8 mouse cellular contexts compared by ENCODE assay signal in genomic region chr4:101264741-101265513, GRCm38 (mm10). TPM values are rescaled to one million over a fixed set of nuclear protein-coding genes. Genes with fewer than 3 reads are reported as not detected.
A peak's percentile ranks its signal among the peaks of the same experiment; 100 is the strongest.
DNase-seq lines count a peak whose midpoint lies in the region; ATAC-seq and TF ChIP-seq lines count a peak whose summit lies in the region.

Gene Jak1 (minus strand): TSS chr4:101265282.

- ATAC-seq in heart, embryonic 11.5 days (replicated peaks; ENCODE audit: insufficient number of reproducible peaks, low FRiP score, low TSS enrichment) = peak; percentile 100
- peak; percentile 99 for ATAC-seq in kidney, embryonic 16.5 days (ENCODE audit: low FRiP score, low TSS enrichment)

- H3ac ChIP-seq in C2C12 (ENCODE audit: control insufficient read depth, insufficient read length, low read depth) = peak within 1 kb of the TSS; percentile 70
- H3ac ChIP-seq in myocyte (ENCODE audit: control insufficient read depth, insufficient read length) = peak within 1 kb of the TSS; percentile 89

- peak; percentile 95 for TF ChIP-seq POLR2A in brain, embryonic 14.5 days (IDR thresholded peaks at IDR 0.05; ENCODE audit: borderline replicate concordance, extremely low read depth, insufficient read depth, insufficient read length, poor library complexity, severe bottlenecking)
- peak; percentile 99 for TF ChIP-seq POLR2A in liver, adult 2 months (IDR thresholded peaks at IDR 0.05; ENCODE audit: extremely low read depth, insufficient read depth, low read length)
- TF ChIP-seq POLR2A in myocyte (IDR thresholded peaks at IDR 0.05; ENCODE audit: insufficient read length, low read depth) = peak; percentile 98

- TF ChIP-seq CTCF in C2C12 (IDR thresholded peaks at IDR 0.05; ENCODE audit: control insufficient read depth, insufficient read depth, insufficient read length) = no peak
- no peak for TF ChIP-seq CTCF in brain, embryonic 14.5 days (IDR thresholded peaks at IDR 0.05; ENCODE audit: borderline replicate concordance, extremely low read depth, insufficient read depth, insufficient read length)
- TF ChIP-seq CTCF in liver, adult 2 months (IDR thresholded peaks at IDR 0.05; ENCODE audit: low read depth, low read length) = no peak

- no peaks in the 10 kb centered on the region for H3K36me3 ChIP-seq in C2C12 (ENCODE audit: control insufficient read depth, insufficient read depth)
- peaks cover 3% of the 10 kb centered on the region; the same call in 1 of the 2 replicates for H3K36me3 ChIP-seq in erythroblast, embryonic 14.5 days (ENCODE audit: control insufficient read depth)
- H3K36me3 ChIP-seq in heart, embryonic 11.5 days (ENCODE audit: control insufficient read depth, insufficient read depth, low read length) = no peaks in the 10 kb centered on the region
- no peaks in the 10 kb centered on the region for H3K36me3 ChIP-seq in kidney, embryonic 16.5 days (ENCODE audit: insufficient read depth, low read length)
- H3K36me3 ChIP-seq in liver, adult 2 months (ENCODE audit: control insufficient read depth, insufficient read depth, low read length) = no peaks in the 10 kb centered on the region
- no peaks in the 10 kb centered on the region for H3K36me3 ChIP-seq in myocyte (ENCODE audit: control insufficient read depth, insufficient read depth)
- H3K36me3 ChIP-seq in splenic B cell, adult 2 months (ENCODE audit: control insufficient read depth, insufficient read depth, low read length, poor library complexity, severe bottlenecking) = no peaks in the 10 kb centered on the region

- peak within 1 kb of the TSS; percentile 65 for H3K4me3 ChIP-seq in C2C12 (ENCODE audit: insufficient read depth, poor library complexity, severe bottlenecking)
- peak within 1 kb of the TSS; percentile 88 for H3K4me3 ChIP-seq in erythroblast, embryonic 14.5 days (replicated peaks)
- H3K4me3 ChIP-seq in heart, embryonic 11.5 days (ENCODE audit: low read depth, low read length) = peak within 1 kb of the TSS; percentile 89
- peak within 1 kb of the TSS; percentile 94 for H3K4me3 ChIP-seq in kidney, embryonic 16.5 days (ENCODE audit: low read length)
- peak within 1 kb of the TSS; percentile 81 for H3K4me3 ChIP-seq in liver, adult 2 months (ENCODE audit: insufficient read depth, low read depth, low read length)
- peak within 1 kb of the TSS; percentile 57 for H3K4me3 ChIP-seq in myocyte

- no peaks in the 10 kb centered on the region for H3K27me3 ChIP-seq in C2C12 (ENCODE audit: control insufficient read depth, insufficient read depth, insufficient read length)
- H3K27me3 ChIP-seq in erythroblast, embryonic 14.5 days (ENCODE audit: control insufficient read depth) = no peaks in the 10 kb centered on the region
- no peaks in the 10 kb centered on the region for H3K27me3 ChIP-seq in heart, embryonic 11.5 days (ENCODE audit: control insufficient read depth, insufficient read depth, low read length)
- no peaks in the 10 kb centered on the region for H3K27me3 ChIP-seq in kidney, embryonic 16.5 days (ENCODE audit: insufficient read depth, low read length)
- no peaks in the 10 kb centered on the region for H3K27me3 ChIP-seq in liver, adult 2 months (ENCODE audit: control insufficient read depth, insufficient read depth, low read length)
- H3K27me3 ChIP-seq in myocyte (ENCODE audit: control insufficient read depth, insufficient read depth, insufficient read length) = no peaks in the 10 kb centered on the region
- no peaks in the 10 kb centered on the region for H3K27me3 ChIP-seq in splenic B cell, adult 2 months (ENCODE audit: control insufficient read depth, insufficient read depth, low read length, poor library complexity, severe bottlenecking)

- no peaks in the 10 kb centered on the region for H3K9me3 ChIP-seq in erythroblast, embryonic 14.5 days (ENCODE audit: control insufficient read depth, low read length)
- no peaks in the 10 kb centered on the region for H3K9me3 ChIP-seq in heart, embryonic 11.5 days (replicated peaks; ENCODE audit: control insufficient read depth, low read length)
- no peaks in the 10 kb centered on the region for H3K9me3 ChIP-seq in kidney, embryonic 16.5 days (ENCODE audit: low read length)

- peaks cover 43% of the 10 kb centered on the region for H3K4me1 ChIP-seq in erythroblast, embryonic 14.5 days (ENCODE audit: control insufficient read depth)
- H3K4me1 ChIP-seq in heart, embryonic 11.5 days (ENCODE audit: control insufficient read depth, insufficient read depth, low read length) = peaks cover 5% of the 10 kb centered on the region
- peaks cover 4% of the 10 kb centered on the region; the same call in 1 of the 2 replicates for H3K4me1 ChIP-seq in kidney, embryonic 16.5 days (ENCODE audit: insufficient read depth, low read length)
- H3K4me1 ChIP-seq in liver, adult 2 months (ENCODE audit: control insufficient read depth, insufficient read depth, low read length) = peaks cover 22% of the 10 kb centered on the region

- H3K27ac ChIP-seq in heart, embryonic 11.5 days (ENCODE audit: low read depth, low read length) = peak within 1 kb of the TSS; percentile 94
- peak within 1 kb of the TSS; percentile 93 for H3K27ac ChIP-seq in kidney, embryonic 16.5 days (ENCODE audit: low read length)
- H3K27ac ChIP-seq in liver, adult 2 months (replicated peaks; ENCODE audit: insufficient read depth, low read depth, low read length) = peak within 1 kb of the TSS; percentile 88

- peak within 1 kb of the TSS; percentile 93 for H3K4me2 ChIP-seq in heart, embryonic 11.5 days
- peak within 1 kb of the TSS; percentile 72 for H3K4me2 ChIP-seq in kidney, embryonic 16.5 days (replicated peaks; ENCODE audit: low read depth, low read length)
- peak within 1 kb of the TSS; percentile 84 for H3K4me2 ChIP-seq in myocyte (ENCODE audit: low read depth)

- H3K9ac ChIP-seq in heart, embryonic 11.5 days (ENCODE audit: low read depth, low read length) = peak within 1 kb of the TSS; percentile 91
- peak within 1 kb of the TSS; percentile 96 for H3K9ac ChIP-seq in kidney, embryonic 16.5 days (replicated peaks; ENCODE audit: low read length)
- peak within 1 kb of the TSS; percentile 95 for H3K9ac ChIP-seq in liver, adult 2 months (ENCODE audit: low read depth, low read length)

- H3K79me3 ChIP-seq in C2C12 (ENCODE audit: low read depth) = peaks cover 22% of the 10 kb centered on the region

- peaks cover 50% of the 10 kb centered on the region for H3K79me2 ChIP-seq in C2C12 (ENCODE audit: control insufficient read depth, insufficient read depth)
- peaks cover 31% of the 10 kb centered on the region for H3K79me2 ChIP-seq in liver, adult 2 months (ENCODE audit: control insufficient read depth, insufficient read depth, low read length)
- H3K79me2 ChIP-seq in myocyte (ENCODE audit: control insufficient read depth, insufficient read depth) = peaks cover 43% of the 10 kb centered on the region

- peak; percentile 98 for DNase-seq in brain, embryonic 14.5 days (ENCODE audit: low read depth)
- DNase-seq in liver, adult 2 months (ENCODE audit: extremely low read depth, low read depth, low spot score) = peak; percentile 94
- peak; percentile 98 for DNase-seq in splenic B cell, adult 2 months (ENCODE audit: low read depth, low spot score)

- under 1% methylated on average over 70 of the region's 84 CpGs for WGBS in heart, embryonic 11.5 days (ENCODE audit: insufficient replicate concordance)
- WGBS in kidney, embryonic 16.5 days = 0% methylated on average over 83 of the region's 84 CpGs
- under 1% methylated on average over 82 of the region's 84 CpGs for WGBS in liver, adult 2 months

TF ChIP-seq in C2C12, 6 proteins besides CTCF, POLR2A, EP300 and RAD21:
- TF ChIP-seq CEBPB (IDR thresholded peaks at IDR 0.05; ENCODE audit: low read depth) (no peak), USF1 (IDR thresholded peaks at IDR 0.05; ENCODE audit: low read depth) (no peak), MAX (IDR thresholded peaks at IDR 0.05) (no peak), FOSL1 (IDR thresholded peaks at IDR 0.05; ENCODE audit: insufficient read depth, low read length, poor library complexity, severe bottlenecking) (no peak), MYOG (IDR thresholded peaks at IDR 0.05; ENCODE audit: control insufficient read depth, extremely low read depth, insufficient read length) (no peak), MYOD1 (IDR thresholded peaks at IDR 0.05; ENCODE audit: control insufficient read depth, insufficient read length, low read depth) (no peak)

TF ChIP-seq in myocyte, 11 proteins besides CTCF, POLR2A, EP300 and RAD21:
- TF ChIP-seq E2F4 (IDR thresholded peaks at IDR 0.05; ENCODE audit: insufficient read depth) (no peak), POLR2AphosphoS2 (IDR thresholded peaks at IDR 0.05; ENCODE audit: insufficient read length, low read depth) (peak; percentile 99), MYOD1 (IDR thresholded peaks at IDR 0.05; ENCODE audit: control insufficient read depth in 1 of 3, insufficient read length in 2 of 3, low read depth in 2 of 3) (peak in 1 of 3 experiments; percentile 40), TCF3 (IDR thresholded peaks at IDR 0.05; ENCODE audit: insufficient read length, low read depth) (no peak), USF1 (IDR thresholded peaks at IDR 0.05; ENCODE audit: low read depth) (no peak), CEBPB (IDR thresholded peaks at IDR 0.05; ENCODE audit: insufficient read depth, poor library complexity, severe bottlenecking) (no peak), MAX (IDR thresholded peaks at IDR 0.05; ENCODE audit: low read depth) (no peak), TCF12 (IDR thresholded peaks at IDR 0.05; ENCODE audit: insufficient read depth, poor library complexity, severe bottlenecking) (no peak), REST (IDR thresholded peaks at IDR 0.05; ENCODE audit: insufficient read depth, insufficient read length) (no peak), MYOG (IDR thresholded peaks at IDR 0.05; ENCODE audit: control insufficient read depth in 1 of 3, insufficient read depth in 1 of 3, insufficient read length in 2 of 3, low read depth in 2 of 3) (peak in 1 of 3 experiments; percentile 42), SRF (IDR thresholded peaks at IDR 0.05; ENCODE audit: control insufficient read depth, insufficient read length, low read depth) (peak; percentile 67)

RNA-seq across cellular contexts. Expression of gene Jak1, which starts in this region (rescaled TPM):
- 26.1 TPM for polyA plus RNA-seq in C2C12 (2012; fragmentation: generic; extraction: Trizol)
- polyA plus RNA-seq in brain, embryonic 14.5 days (2012; rRNA removed) = 33.2 and 50.2 TPM in 2 replicates
- 7.1 and 8.9 TPM in 2 replicates for polyA plus RNA-seq in erythroblast, embryonic 14.5 days (2012)
- polyA plus RNA-seq in heart, embryonic 11.5 days (2014; fragmentation: Nextera tagmentation; extraction: Ambion mirVana) = 65.1 and 69.8 TPM in 2 replicates
- 104 TPM in 2 replicates for polyA plus RNA-seq in kidney, embryonic 16.5 days (2015; fragmentation: Nextera tagmentation; extraction: Ambion mirVana)
- total RNA-seq in liver, adult 2 months (2014; rRNA removed) = 67.0 and 67.1 TPM in 2 replicates
- 19.2 and 21.7 TPM in 2 replicates for polyA plus RNA-seq in liver, adult 2 months (2012; rRNA removed)
- 33.5 TPM for polyA plus RNA-seq in myocyte (2012; fragmentation: generic; extraction: Trizol)

Comparison
In these comparisons a context has a peak if more than half of its experiments do, and no peak if none do; other contexts are left out.
1. Peak in every context shown above with its lines: DNase-seq, ATAC-seq, H3K4me3 ChIP-seq and H3K27ac ChIP-seq.